Mouse (Mus musculus) neural tube, embryonic 12.5 days (tissue): ENCODE measurements around the gene Dhx58. TPM values are rescaled to one million over a fixed set of nuclear protein-coding genes. Genes with fewer than 3 reads are reported as not detected.

Experiments used
- ATAC-seq: fragments of 200-750 bp; cut with Nextera tagmentation; 2 replicates; pipeline ENCODE4 v1.8.0; 2017; ENCODE audit warnings: low read depth, mild to moderate bottlenecking, moderate TSS enrichment, moderate library complexity; ENCODE audit not compliant: low FRiP score
- H3K27ac ChIP-seq: fragments of 300-500 bp; sonication (generic); 2 replicates; pipeline ENCODE4 v1.5.1; 2016
- H3K27me3 ChIP-seq: fragments of 300-500 bp; sonication (generic); replicated peaks from 2 replicates; pipeline ENCODE4 v1.6.1; 2016; ENCODE audit warnings: mild to moderate bottlenecking
- H3K36me3 ChIP-seq: fragments of 300-500 bp; sonication (generic); 2 replicates; pipeline ENCODE4 v1.6.1; 2016; ENCODE audit warnings: mild to moderate bottlenecking
- H3K4me1 ChIP-seq: fragments of 300-500 bp; sonication (generic); 2 replicates; pipeline ENCODE4 v1.6.1; 2016
- H3K4me2 ChIP-seq: fragments of 300-500 bp; sonication (generic); replicated peaks from 2 replicates; pipeline ENCODE4 v1.6.1; 2016; ENCODE audit warnings: mild to moderate bottlenecking
- H3K4me3 ChIP-seq: fragments of 300-500 bp; sonication (generic); 2 replicates; pipeline ENCODE4 v1.5.1; 2016
- H3K9ac ChIP-seq: fragments of 300-500 bp; sonication (generic); 2 replicates; pipeline ENCODE4 v1.6.1; 2016; ENCODE audit warnings: mild to moderate bottlenecking
- H3K9me3 ChIP-seq: fragments of 300-500 bp; sonication (generic); 2 replicates; pipeline ENCODE4 v1.6.1; 2016; ENCODE audit warnings: mild to moderate bottlenecking
- WGBS: fragments of 180-500 bp; shearing (Covaris S2); methylation state at CpG from one replicate; pipeline ENCODE4 v1.1.7; 2016; 5-methylcytosine and 5-hydroxymethylcytosine counted together
- polyA plus RNA-seq: library from polyadenylated mRNA; unstranded; fragments of >200 nt; fragmentation: Nextera tagmentation; extraction: Ambion mirVana; gene quantifications from 2 replicates; pipeline ENCODE4 v1.2.1, GENCODE M21; 2016

Dhx58 gene
- polyA plus RNA-seq, 1 experiment from 2014 or later: 2.4 TPM

DNA sequence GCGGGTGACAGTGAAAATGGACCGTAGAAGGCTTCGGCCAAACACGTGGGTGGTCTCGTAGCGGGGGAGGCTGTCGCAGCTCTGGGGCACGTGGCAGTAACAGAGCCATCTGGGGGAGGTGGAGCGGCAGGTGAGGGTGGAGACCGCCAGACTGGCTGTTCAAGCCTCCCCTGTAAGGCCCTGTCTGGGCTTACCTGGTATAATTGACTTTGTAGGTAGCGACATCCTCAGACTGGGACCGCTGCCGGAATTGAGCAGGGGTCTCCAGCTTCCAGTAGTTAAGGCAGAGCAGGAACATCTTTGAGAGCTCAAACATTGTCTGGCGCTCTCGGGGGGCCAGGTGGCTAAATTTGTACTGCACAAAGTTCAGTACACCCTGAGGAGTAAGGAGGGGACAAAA is 6.5 kb upstream of the Dhx58 start:
- peaks cover 47% of the 10 kb centered on the region for H3K36me3 ChIP-seq
- no peak overlapping the region for H3K4me3 ChIP-seq
- H3K4me2 ChIP-seq: no peak overlapping the region
- ATAC-seq: no peak
- no peak overlapping the region for H3K9ac ChIP-seq
- no peaks in the 10 kb centered on the region for H3K9me3 ChIP-seq
- H3K4me1 ChIP-seq: peaks cover 19% of the 10 kb centered on the region
- no peaks in the 10 kb centered on the region for H3K27me3 ChIP-seq
- 92% methylated on average over 15 of the region's 15 CpGs for WGBS
- H3K27ac ChIP-seq: no peak overlapping the region

DNA sequence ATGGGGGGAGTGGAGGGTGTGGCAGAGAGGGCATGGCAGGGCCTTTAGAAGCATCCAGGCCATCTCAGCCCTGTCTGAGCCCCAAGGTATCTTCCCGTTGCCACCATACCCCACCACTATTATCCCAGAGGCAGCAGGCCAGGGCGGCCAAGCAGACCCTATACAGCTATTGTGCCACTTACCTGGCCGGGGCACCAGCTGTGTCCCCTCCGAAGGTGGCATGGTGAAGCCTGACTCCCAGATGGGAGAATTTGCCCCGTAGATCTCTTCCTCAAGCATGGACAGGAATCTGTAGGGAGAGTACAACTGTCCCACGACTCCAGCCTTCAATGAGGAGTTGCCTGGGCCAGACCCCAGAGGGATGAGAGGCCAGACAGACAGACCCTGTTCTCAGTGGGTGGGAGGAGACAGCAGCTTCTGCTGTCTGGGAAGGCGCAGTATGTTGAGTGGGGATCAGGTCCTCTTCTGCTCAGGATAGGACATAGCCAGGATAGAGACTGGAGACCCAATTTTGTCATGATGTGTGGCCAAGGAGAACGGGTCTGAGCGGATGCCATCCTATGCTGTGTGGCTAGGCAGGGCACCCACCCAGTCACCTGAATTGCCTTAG is 5.2 kb upstream of the Dhx58 start:
- Histone ChIP-seq H3K27me3 (no peaks in the 10 kb centered on the region), H3K4me2 (no peak overlapping the region), H3K36me3 (peaks cover 53% of the 10 kb centered on the region), H3K9me3 (no peaks in the 10 kb centered on the region), H3K4me3 (no peak overlapping the region), H3K4me1 (peaks cover 16% of the 10 kb centered on the region), H3K9ac (no peak overlapping the region), H3K27ac (no peak overlapping the region)
- ATAC-seq: no peak
- WGBS: 94% methylated on average over 9 of the region's 9 CpGs

DNA sequence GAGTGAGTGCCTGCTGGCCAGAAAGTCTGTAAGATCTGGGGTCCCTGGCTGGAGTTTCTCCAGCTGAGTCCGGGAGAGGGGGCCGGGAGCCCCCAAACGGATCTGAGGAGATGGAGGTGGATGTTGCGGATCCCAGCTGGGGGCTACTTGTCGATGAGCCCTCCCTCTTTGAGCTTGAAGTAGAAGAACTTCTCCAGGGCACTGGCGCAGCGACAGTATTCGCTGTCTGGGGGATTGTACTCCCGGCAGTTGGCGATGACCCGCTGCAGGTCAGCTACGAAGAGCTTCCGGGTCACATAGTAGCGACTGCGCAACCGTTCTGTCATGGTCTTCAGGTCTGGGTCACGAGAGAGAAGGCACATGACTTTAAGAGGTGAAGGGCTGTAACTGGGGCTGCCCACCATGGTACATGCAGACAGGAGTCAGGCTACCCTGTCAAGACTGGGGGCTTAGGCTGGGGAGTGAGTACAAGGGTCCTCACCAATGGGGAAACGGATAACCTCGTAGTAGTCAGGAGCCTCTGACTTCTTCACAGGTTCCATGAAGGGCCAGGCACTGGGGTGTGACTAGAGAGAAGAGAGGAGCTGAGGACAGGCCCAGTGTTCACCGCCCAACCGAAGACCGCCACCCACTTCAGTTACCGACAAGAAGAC is 1.1 kb upstream of the Dhx58 start:
- Histone ChIP-seq H3K9me3 (no peaks in the 10 kb centered on the region), H3K36me3 (peaks cover 54% of the 10 kb centered on the region), H3K27ac (no peak overlapping the region), H3K27me3 (no peaks in the 10 kb centered on the region), H3K4me1 (0 out of 2 replicates have a peak, but pooled peaks cover 4% of the 10 kb centered on the region), H3K4me2 (no peak overlapping the region), H3K4me3 (no peak overlapping the region), H3K9ac (0 out of 2 replicates have a peak overlapping the region, but pooled peaks have one; percentile 13)
- WGBS: 93% methylated on average over 23 of the region's 23 CpGs
- no peak for ATAC-seq

DNA sequence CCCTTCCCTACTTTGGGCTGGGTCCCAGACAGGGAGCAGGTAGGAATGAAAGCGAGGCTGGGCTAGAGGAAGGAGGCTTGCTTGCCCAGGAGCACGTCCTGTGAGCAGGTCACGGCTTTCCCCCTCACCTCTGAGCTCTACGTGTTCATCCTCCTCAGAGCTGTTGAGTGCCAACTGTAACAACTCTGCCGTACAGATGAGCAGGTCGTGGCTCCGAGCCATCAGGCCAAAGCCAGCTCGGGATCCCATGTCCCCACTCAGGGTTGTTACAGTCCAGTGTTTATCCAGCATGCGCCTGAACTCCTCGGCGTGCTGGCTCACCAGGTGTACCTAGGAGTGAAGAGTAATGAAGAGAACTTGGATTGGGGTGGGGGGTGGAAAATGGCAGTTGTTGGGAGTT is 705 bp downstream of the Dhx58 start:
- Histone ChIP-seq H3K9ac (no peak overlapping the region), H3K4me1 (0 out of 2 replicates have a peak, but pooled peaks cover 4% of the 10 kb centered on the region), H3K9me3 (no peaks in the 10 kb centered on the region), H3K27ac (no peak overlapping the region), H3K36me3 (peaks cover 41% of the 10 kb centered on the region), H3K4me3 (no peak overlapping the region), H3K4me2 (no peak overlapping the region), H3K27me3 (no peaks in the 10 kb centered on the region)
- ATAC-seq: no peak
- 71% methylated on average over 11 of the region's 11 CpGs for WGBS

DNA sequence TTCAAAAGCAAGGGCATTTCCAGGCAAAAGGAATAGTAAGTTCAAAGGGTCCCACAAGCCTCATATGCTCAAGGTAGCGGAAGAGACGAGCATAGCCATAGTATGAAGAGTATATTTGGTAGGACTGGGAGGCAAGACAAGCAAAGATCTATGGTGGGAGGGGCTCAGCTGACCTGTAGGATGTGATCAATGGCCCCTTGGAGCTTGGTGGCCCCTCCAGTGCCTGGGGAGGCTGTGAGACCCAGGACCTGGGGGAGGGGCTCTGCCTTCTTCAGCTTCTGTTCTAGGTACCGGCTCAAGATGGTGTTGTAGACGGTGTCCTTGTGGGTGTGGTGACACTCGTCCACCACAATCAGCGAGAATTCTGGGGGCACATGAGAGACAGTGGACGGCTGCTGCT is 1.2 kb downstream of the Dhx58 start:
- no peak overlapping the region for H3K9ac ChIP-seq
- H3K36me3 ChIP-seq: peaks cover 36% of the 10 kb centered on the region
- peak overlapping the region; percentile 44 for H3K4me2 ChIP-seq
- 0 out of 2 replicates have a peak, but pooled peaks cover 4% of the 10 kb centered on the region for H3K4me1 ChIP-seq
- H3K4me3 ChIP-seq: no peak overlapping the region
- no peaks in the 10 kb centered on the region for H3K27me3 ChIP-seq
- 0 out of 2 replicates have a peak, but pooled peaks have one; percentile 17 for ATAC-seq
- no peaks in the 10 kb centered on the region for H3K9me3 ChIP-seq
- H3K27ac ChIP-seq: no peak overlapping the region
- whole genome bisulfite sequencing: 48% methylated on average over 7 of the region's 7 CpGs

DNA sequence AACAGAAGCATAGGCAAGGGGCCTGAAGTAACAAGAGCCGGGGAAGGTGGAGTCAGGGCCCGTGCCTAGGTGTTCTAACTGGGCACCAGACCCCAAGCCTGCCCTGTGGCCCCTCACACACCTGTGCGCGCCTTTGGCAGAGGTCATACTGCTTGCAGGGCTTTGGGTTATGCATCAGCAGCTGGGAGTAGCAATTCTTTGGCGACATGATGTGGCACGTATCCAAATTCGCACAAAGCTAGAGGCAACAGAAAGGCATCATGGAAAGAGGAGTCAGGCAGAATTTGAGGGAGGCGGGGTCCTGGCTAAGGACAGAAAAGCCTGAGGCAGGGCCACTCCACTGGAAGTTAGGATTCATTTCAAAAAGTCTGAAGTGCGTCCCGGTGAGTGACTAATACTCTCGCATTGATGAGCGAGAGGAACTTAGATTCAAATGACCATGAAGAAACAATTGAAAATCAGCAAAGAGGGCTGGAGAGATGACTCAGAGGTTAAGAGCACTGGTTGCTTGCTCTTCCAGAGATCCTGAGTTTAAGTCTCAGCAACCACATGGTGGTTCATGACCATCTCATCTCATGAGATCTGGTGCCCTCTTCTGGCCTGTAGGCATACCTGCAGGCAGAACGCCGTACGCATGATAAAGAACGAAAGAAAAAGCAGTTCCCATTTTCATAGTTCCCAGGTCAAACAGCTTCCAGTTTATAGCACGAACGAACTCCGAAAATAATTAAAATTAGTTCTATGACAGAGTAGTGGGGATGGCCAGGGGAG is 1.8 kb downstream of the Dhx58 start:
- H3K4me3 ChIP-seq: no peak overlapping the region

DNA sequence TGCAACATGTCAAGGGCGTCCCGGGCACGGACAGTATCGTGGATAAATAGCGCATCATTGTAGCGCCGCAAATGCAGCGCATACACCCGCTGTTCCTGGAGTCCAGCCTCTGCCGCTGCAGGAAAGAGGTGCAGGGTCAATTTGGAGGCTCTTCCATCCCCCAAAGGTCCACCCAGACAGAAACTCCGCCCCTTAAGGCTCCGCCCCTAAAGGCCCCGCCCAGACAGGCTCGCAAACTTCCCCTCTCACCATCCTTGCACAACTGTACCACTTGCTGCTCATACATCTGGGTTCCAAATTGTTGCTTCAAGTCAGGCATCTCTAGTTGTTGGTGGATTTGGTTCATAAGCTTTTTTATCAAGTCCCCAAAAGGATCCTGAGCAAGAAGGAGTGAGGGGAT is 2.8 kb downstream of the Dhx58 start:
- Histone ChIP-seq H3K9ac (0 out of 2 replicates have a peak overlapping the region, but pooled peaks have one; percentile 5), H3K4me3 (no peak overlapping the region), H3K9me3 (no peaks in the 10 kb centered on the region), H3K4me2 (peak overlapping the region; percentile 46), H3K36me3 (peaks cover 21% of the 10 kb centered on the region), H3K27ac (no peak overlapping the region), H3K27me3 (no peaks in the 10 kb centered on the region), H3K4me1 (0 out of 2 replicates have a peak, but pooled peaks cover 4% of the 10 kb centered on the region)
- 3% methylated on average over 14 of the region's 14 CpGs for WGBS
- ATAC-seq: no peak

More for the DNA sequence above, 1.8 kb downstream of the Dhx58 start:
- no peak for ATAC-seq
- Histone ChIP-seq H3K4me1 (0 out of 2 replicates have a peak, but pooled peaks cover 4% of the 10 kb centered on the region), H3K9me3 (no peaks in the 10 kb centered on the region), H3K27ac (no peak overlapping the region), H3K4me2 (peak overlapping the region; percentile 44), H3K9ac (no peak overlapping the region), H3K27me3 (no peaks in the 10 kb centered on the region), H3K36me3 (peaks cover 30% of the 10 kb centered on the region)
- WGBS: 39% methylated on average over 19 of the region's 19 CpGs

DNA sequence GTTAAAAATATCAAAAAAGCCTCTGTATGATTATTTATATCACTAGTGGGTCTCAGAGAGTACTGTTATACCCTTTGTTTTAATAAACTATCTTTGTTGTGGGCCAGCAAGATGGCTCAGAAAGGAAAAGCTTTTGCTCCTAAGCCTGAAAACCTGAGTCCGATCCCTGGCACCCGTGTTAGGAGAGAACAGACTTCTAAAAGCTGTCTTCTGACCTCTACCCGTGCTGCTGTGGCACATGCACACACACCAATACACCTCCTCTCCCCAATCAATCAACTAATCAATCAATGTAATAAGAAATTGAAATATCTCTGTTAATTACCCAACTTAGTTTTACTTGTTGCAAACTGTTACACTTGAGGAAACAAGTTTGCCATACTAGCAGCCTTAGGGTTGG is 3.4 kb downstream of the Dhx58 start:
- peak overlapping the region; percentile 46; the same call in 1 of the 2 replicates for H3K4me2 ChIP-seq
- 0 out of 2 replicates have a peak, but pooled peaks cover 4% of the 10 kb centered on the region for H3K4me1 ChIP-seq
- 0 out of 2 replicates have a peak overlapping the region, but pooled peaks have one; percentile 5 for H3K9ac ChIP-seq
- H3K27me3 ChIP-seq: no peaks in the 10 kb centered on the region
- peaks cover 15% of the 10 kb centered on the region for H3K36me3 ChIP-seq
- no peak overlapping the region for H3K27ac ChIP-seq
- WGBS: 75% methylated on average over 3 of the region's 3 CpGs
- no peak for ATAC-seq
- no peaks in the 10 kb centered on the region for H3K9me3 ChIP-seq
- H3K4me3 ChIP-seq: no peak overlapping the region

DNA sequence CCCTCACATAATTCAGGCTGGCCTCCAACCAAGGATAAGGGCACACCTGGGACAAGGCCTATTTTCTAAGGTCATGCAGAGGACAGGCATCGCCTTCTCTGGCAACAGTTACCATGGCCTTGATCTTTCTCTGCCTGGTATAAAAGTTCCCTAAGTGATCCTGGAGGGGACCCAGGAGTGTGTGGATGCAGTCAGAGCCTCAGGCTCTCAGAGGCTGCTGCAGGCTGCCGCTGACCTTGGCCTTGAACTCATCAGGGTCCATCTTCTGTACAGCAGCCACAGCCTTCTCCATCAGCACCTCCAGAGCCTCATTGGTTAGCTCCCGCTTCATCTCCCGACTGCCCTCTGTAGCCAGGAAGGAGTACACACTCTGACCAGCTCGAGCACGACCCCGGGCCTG is 6.2 kb downstream of the Dhx58 start:
- H3K4me2 ChIP-seq: no peak overlapping the region
- no peak overlapping the region for H3K27ac ChIP-seq
- H3K27me3 ChIP-seq: 0 out of 2 replicates have a peak, but pooled peaks cover 8% of the 10 kb centered on the region
- 71% methylated on average over 7 of the region's 7 CpGs for WGBS
- no peaks in the 10 kb centered on the region for H3K36me3 ChIP-seq
- H3K4me1 ChIP-seq: 0 out of 2 replicates have a peak, but pooled peaks cover 4% of the 10 kb centered on the region
- H3K9me3 ChIP-seq: no peaks in the 10 kb centered on the region
- no peak overlapping the region for H3K9ac ChIP-seq
- no peak for ATAC-seq
- no peak overlapping the region for H3K4me3 ChIP-seq

DNA sequence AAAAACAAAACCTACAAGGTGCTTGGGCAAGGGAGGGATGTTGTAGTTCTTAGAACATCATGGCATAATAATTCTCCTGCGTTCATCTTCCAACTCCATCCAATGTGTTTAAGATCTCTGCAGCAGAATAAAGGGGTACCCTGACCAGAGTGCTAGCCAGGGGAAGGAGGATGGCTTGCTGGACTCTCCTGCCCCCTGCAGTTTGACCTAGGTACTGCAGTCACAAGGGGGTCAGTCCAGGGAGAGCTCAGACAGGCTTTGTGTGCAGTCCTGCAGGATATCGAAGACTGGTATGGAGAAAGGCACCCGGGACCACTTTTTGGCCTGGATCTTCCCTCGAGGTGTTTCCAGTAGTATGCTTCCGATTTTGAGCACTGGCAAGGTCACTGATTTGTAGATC is 9.1 kb downstream of the Dhx58 start:
- no peak overlapping the region for H3K4me3 ChIP-seq
- no peak for ATAC-seq
- H3K4me2 ChIP-seq: no peak overlapping the region
- H3K27ac ChIP-seq: no peak overlapping the region
- peaks cover 32% of the 10 kb centered on the region for H3K27me3 ChIP-seq
- H3K36me3 ChIP-seq: no peaks in the 10 kb centered on the region
- no peaks in the 10 kb centered on the region for H3K9me3 ChIP-seq
- H3K9ac ChIP-seq: no peak overlapping the region
- H3K4me1 ChIP-seq: peaks cover 9% of the 10 kb centered on the region
- WGBS: 48% methylated on average over 5 of the region's 5 CpGs

DNA sequence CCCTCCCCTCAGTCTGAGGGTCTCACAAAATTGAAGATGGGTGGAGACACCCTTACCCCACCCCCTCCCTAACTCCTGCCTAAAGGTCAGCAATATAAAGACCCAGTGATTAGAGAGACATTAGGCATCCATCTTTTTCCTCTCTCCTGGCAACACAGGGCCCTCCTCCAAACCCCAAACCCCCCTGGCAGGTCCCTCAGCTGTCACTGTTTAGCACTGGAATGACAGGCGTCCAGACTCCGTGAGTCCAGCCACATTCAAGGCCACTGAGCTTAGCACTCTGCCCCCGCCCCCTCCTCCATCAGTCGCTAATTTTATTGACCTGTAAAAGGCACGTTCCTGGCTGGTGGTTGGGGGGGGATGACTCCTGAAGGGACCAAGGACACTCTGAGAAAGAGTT is 10.9 kb downstream of the Dhx58 start:
- Histone ChIP-seq H3K4me2 (no peak overlapping the region), H3K9ac (no peak overlapping the region), H3K27ac (no peak overlapping the region), H3K4me1 (peaks cover 9% of the 10 kb centered on the region), H3K27me3 (peaks cover 32% of the 10 kb centered on the region), H3K4me3 (no peak overlapping the region), H3K9me3 (no peaks in the 10 kb centered on the region), H3K36me3 (no peaks in the 10 kb centered on the region)
- 11% methylated on average over 5 of the region's 5 CpGs for WGBS
- ATAC-seq: no peak

DNA sequence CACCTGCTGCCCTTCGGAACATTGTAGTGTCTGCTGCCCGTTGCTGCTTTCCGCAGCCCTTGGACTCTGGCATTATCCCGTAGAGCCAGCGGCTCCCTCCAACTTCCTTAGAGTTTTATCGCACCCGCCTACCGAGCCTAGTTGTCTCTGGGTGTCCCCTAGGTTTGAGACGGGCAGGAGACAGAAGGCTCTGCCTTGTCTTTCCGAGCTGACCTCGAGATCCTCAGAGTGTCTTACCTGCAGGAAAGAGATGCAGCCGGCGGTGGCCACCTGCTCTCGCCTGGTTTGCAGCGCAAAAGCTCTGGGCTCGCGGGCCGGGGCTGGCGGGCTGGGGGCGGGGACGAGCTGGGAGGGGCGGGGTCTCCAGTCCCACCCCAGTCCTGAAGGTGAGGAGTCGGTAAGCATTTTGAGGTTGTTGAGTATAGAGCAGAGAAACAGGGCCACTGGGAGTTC is 11.9 kb downstream of the Dhx58 start, which contains the start of gene Zfp385c:
Gene Zfp385c, minus strand, starts transcription at position 292 of the 453 bp plus-strand sequence.
- H3K27ac ChIP-seq: no peak within 1 kb of the TSS
- no peak for ATAC-seq
- 2% methylated on average over 23 of the region's 23 CpGs for WGBS

More for the DNA sequence above, 11.9 kb downstream of the Dhx58 start, which contains the start of gene Zfp385c:
- H3K27me3 ChIP-seq: peaks cover 32% of the 10 kb centered on the region
- H3K4me1 ChIP-seq: peaks cover 9% of the 10 kb centered on the region
- H3K9me3 ChIP-seq: no peaks in the 10 kb centered on the region
- peak within 1 kb of the TSS; percentile 5; the same call in 1 of the 2 replicates for H3K4me3 ChIP-seq
- H3K4me2 ChIP-seq: peak within 1 kb of the TSS; percentile 56
- H3K36me3 ChIP-seq: no peaks in the 10 kb centered on the region
- 0 out of 2 replicates have a peak within 1 kb of the TSS, but pooled peaks have one; percentile 26 for H3K9ac ChIP-seq
